Mouse (Mus musculus) cerebellum, adult 9-10 months (tissue): ENCODE measurements around the gene Fcer2a.

Source experiments
- DNase-seq: peaks from one replicate; pipeline ENCODE4 v3.0.0; 2022

The Fcer2a gene

DNA sequence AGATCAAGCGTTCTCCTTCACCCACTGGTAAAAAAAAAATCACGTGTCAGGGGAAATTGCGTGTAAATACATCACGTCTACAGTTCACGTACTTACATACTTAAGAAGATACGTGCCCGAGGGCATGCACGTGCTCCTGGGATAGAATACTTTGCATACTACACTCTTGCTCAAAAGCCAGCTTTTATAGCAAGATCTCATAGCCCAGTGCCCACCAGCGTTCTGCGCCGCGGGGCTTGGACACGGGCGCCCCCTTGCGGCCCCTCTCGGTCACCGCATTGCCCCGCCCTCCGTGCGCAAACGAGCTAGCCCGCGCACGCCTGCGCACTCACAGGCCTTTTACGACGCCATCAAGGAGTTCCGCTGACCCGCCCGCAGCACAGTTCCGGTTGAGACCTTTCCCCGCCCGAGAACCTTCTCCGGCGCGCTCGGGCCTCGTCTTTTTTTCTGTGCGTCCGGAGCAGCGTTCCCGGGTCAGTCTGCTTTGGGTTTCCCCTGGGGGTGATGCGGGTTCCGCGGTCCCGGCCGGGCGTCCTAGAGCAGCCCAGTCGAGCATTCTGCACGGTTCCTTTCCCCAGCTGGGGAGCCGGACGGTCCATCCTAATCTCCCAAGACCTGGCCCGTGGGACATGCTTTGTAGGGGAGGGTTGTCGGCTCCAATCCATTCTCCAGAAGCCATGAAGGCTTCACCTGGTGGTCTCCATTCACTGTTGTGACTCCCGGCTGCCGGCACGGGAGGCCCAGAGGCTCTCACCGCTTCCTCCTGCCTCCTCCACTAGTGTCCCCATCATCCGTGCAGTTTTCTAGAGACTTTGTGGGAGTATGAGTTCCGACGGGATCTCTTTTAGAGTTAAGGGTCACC, 17.6 kb downstream of the Fcer2a start, which contains the start of gene Trappc5:
Trappc5 (plus strand) TSS at position 169 of the 862 bp plus-strand sequence.
- peak; percentile 96 for DNase-seq

DNA sequence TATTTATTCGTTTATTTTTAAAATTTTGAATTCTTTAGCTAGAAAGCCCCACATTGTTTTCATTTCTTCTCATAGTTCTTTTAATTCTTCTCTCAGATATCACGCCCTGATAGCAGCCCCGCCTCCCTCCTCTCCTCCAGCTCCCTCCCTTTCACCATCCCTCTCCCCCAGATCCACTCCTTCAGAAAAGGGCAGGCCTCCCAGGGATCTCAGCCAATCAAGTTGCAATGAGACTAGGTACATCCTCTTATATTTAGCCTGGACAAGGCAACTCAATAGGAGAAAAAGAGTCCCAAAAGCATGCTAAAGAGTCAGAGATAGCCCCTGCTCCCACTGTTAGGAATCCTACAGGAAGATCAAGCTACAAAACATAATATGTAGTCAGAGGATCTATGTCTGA, 19.3 kb downstream of the Fcer2a start:
- peak; percentile 24 for DNase-seq

DNA sequence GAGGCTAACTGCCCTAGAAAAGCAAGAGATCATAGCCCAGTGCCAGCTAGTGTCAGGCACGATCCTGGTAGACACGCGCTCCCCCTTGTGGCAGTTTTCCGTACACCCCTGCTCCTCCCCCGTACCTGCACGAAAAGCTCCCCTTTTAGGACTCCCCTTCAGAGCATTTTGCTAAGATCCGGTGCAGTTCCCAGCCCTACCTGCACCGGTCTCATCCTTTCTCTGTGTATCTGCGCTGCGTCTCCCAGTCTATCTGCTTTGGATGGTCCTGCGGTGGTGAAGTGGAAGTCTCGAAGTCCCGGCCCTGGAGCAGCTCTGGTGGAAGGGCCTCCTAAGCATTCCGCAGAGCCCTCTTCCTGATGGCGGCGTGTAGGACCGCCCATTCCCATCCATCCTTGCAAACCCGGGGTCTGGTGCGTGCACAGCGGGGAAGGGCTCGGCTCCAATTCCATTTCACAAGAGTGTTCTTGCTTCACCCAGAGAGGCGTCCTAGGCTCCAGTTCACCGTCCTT, 21.9 kb downstream of the Fcer2a start, which contains the start of gene Fcor:
Fcor (minus strand) TSS at position 383 of the 512 bp plus-strand sequence.
- peak; percentile 96 for DNase-seq

DNA sequence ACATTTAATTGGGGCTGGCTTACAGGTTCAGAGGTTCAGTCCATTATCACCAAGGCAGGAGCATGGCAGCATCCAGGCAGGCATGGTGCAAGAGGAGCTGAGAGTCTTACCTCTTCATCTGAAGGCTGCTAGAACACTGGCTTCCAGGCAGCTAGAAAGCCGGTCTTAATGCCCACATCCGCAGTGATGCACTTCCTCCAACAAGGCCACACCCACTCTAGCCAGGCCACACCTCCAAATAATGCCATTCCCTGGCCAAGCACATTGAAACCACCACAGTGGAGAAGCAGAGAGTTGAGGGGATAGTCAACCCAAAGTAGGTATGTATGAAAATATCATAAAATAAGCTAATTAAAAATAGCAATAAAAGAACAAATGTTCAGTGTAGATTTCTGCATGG, 23.6 kb downstream of the Fcer2a start:
- DNase-seq: peak; percentile 26

DNA sequence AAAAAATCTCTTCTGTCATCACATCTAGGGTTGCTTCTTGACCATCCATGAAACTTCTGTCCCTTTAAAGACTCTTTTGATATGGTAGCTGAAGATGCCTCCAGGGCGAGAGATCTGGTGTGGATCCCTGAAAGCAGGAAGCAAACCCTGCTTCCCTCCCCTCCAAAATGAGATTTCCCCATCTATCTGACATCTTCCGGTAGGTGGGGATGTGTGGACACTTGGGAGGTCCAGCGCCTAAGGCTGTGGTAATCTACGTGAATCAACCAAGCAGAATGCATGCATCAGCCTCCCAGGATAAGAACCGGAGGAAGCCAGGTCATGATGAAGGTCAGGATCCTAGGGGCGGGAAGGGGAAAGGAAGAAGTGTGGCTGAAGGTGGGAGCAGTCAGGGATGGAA, 28.5 kb downstream of the Fcer2a start, which contains the start of gene Mcemp1:
Mcemp1 (plus strand) TSS at position 248 of the 400 bp plus-strand sequence.
- DNase-seq: no peak

DNA sequence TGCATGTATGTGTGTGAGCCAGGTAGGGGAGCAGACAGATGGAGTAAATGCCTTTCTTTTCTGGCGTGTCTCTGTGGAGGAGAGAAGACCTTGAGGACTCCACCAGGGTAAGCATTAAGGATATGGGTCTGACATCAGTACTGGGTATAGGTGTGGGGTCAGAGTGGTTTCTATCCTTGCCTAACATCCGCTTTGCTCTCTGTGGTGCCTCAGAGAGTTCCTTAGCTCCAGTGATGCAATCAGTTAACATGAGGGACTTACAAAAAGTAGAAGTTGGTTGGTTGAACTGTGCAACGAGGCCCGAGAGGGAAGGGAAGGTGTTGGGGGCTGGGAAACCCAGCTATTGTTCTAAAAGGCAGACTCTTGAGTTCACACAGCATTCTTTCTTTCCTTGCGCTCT, 29.6 kb downstream of the Fcer2a start:
- DNase-seq: no peak

DNA sequence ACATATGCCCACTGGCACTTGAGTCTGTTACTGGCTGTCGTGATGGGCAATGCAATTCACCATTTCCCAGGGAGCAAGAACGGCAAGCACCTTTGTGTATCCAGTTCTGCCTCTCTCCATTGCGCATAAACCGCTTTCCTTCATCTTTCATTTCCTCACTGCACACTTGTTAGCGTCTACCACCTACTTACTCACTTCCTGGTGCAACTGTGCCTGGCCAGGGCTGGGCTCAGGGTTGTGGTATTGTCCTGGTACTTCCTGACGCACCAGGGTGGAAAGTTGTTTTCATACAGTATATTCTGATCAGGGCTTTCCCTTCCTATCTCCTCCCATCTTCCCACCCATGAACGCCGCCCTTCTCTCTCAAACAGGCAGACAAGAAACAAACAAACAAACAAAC, 33.1 kb downstream of the Fcer2a start:
- DNase-seq: no peak

DNA sequence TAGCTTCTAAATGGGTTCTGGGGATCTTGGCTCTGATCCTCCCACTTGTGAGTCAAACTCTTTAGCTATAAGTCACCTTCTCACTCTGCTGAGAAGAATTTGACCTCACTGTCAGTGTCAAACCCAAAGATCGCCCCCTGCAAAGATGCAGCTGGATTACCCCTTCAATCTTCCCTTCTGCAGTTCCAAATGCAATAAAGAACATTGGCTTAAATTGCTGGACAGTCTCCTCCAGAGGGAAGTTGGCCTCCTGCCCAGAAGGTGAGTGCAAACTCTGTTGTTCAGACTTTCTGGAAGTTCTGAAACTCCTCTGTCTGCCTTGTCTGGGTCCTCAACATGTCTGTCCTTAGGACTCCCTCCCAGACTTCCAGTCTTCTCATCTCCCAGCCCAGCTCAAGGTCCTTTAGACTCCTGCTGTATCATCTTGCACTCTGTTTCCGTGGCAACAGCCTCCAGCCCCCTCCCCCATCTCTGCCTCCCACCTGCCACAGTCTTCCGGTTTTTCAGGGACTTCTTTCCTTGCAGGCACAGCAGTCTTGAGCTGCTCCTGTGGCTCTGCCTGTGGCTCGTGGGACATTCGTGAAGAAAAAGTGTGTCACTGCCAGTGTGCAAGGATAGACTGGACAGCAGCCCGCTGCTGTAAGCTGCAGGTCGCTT, 37.1 kb downstream of the Fcer2a start:
- DNase-seq: no peak

DNA sequence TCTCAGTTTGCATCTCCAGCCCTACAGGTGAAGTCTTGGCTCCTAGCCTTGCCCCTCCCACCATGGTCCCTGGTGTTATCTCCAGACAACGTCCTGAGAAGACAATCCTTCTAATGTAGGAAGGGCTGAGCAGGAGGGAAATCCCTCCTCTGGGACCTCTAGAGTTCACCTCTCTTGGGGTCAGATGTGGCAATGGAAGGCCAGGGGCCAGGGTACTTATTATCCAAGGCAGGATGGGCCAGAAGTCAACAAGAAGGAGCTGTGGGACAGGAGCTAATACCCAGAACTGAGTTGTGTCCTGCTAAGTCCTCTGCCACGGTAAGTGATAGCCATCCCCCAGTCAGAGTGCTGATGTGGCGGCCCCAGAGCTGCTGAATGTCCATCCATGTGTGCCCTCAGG, 38.4 kb downstream of the Fcer2a start, which contains the start of gene Retn:
Retn (plus strand) TSS at position 245 of the 400 bp plus-strand sequence.
- DNase-seq: no peak

DNA sequence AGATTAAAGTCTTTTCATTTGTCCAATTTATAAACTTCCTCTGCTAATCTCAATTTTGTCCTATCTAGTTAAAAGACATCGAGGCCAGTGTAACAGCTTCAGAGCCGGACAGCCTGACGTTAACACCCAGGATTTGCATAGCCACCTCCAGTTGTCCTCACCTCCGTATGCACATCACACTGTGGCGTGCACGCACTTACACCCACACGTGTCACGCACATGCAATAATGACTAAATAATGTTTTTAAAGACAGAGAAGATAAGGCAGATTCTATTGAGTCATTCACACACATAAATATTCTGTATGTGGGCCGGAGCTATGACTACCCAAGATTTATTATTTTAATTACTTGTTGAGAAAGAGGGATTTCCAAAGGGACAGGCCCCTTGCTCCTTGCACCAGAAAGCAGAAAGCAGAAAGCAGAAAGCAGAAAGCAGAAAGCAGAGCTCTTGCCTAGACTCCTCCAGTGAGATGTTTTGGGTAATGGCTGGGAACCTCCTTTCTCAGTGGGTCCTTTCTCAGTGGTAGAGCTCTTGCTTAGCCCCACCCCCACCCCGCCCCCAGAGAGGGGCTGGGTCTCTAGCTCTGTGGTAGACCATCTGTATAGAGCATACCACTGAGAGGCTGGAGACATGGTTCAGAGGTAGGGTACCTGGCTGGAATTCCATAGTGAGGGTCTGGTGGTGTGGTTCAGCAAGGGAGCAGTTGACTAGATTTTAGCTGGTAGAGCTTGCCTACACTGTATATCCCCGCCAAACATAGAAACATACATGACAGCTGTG, 39.1 kb downstream of the Fcer2a start:
- no peak for DNase-seq

DNA sequence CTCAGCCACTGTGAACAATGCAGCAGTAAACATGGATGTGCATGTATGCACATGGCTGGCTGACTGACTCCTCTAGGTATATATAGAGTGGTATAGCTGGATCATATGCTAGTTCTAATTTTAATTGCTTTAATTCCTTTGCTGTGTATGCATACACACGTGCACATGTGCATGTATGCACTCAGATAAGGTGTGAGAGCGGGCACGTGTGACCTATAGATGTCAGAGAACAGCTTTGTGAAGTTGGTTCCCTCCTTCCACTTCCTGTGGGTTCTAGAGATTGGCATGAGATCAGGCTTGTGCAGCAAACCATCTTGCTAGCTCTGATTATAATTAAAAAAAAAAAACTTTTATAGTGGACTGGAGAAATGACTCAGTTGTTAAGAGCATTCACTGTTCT, 41.1 kb downstream of the Fcer2a start:
- no peak for DNase-seq

DNA sequence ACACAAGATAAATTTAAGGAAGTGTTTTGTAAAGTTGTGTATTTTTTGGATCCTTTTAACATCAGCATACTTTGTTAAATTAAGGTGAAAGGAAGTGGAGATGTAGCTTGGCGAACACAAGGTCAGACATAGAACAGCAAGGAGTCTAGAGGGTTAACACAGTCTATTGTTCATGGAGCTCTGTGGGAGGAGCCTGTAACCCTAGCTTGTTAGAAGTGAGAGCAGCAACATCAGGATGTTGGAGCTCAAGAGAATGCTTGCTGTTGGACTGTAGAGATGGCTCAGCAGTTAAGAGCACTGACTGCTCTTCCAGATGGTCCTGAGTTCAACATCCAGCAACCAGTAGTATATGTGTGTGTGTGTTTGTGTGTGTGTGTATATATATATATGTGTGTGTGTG, 45.0 kb downstream of the Fcer2a start:
- DNase-seq: no peak

DNA sequence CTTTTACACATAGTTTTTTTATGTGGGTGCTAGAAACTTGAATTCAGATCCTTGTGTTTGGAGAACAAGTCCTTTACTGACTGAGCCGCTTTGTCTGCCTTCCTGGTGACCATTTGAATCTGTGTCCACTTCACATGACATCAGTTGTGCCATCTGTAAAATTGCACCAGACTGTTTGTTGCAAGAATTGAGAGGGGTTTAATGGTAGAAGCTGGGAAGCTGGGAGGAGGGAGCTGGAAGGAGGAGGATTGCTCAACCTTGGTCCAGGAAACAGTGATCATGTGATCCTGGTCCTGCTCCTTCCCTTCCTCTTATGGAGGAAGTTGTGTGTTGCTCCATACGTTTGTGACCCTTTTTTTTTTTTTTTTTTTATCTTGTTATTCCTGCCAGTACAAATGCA, 45.7 kb downstream of the Fcer2a start:
- DNase-seq: no peak

DNA sequence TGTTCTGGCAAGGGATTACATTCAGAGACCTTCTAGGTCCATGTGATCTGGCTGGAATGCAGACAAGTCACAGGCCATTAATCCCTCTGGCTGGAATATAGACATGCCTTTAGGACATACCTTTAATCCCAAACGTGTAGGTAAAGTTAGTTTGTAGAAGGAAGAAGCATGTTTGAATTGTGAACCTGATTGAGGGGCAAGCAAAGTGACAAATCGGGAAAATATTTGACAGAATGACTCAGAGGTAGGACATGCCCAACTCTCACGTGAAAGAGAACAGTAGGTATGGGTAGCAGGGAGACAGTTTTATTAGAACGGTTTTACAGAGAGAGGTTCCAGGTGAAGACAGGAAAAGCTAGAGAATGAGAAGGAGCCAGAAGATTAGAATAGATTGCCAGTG, 46.4 kb downstream of the Fcer2a start:
- no peak for DNase-seq

DNA sequence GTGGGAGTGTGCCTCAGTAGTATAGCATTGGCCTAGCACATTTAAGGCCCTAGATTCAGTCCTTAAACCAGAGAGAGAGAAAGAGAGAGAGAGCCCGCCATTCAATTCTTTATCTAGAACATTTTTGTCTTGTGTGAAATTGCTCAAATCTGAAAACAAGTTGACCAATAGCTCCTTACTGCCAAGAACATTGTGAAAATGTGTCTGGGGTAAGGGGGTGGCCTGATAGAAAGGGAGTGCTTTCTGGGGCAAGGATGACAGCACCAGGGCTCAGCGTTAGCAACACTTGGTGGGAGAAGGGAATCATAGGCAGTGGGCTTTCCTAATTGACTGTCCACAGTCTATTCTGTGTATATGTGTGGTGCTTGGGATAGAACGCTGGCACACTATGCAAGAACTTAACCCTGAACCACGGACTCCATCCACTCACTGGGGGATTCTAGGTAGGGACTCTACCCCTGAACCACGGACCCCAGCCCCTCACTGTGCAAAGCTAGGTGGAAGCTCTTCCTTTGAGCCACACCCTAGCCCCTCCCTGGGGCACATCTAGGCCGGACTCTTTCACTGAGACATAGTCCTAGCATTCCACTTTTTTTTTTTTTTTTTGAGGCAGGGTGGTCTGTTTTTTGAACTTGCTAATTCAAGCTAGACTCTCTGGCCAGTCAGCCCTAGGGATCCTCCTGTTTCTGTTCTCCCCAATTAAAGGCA, 47.0 kb downstream of the Fcer2a start:
- no peak for DNase-seq

DNA sequence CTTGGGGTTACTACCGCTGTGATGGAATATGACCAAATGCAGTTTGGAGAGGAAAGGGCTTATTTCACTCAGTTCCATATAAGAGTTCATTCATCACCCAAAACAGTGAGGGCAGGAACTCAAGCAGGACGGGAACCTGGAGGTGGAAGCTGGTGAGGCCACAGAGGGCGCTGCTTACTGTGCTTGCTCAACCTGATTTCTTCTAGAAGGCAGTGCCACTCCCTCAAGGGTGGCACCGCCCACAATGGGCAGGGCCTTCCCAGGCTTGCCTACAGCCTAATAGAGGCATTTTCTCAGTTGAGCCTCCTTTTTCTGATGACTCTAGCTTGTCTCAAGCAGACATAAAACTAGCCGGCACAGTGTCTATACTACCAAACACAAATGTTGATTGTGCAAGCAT, 48.2 kb downstream of the Fcer2a start:
- no peak for DNase-seq
